Mouse (Mus musculus): ENCODE data around the gene Cpa2. TPM values are rescaled to one million over a fixed set of nuclear protein-coding genes. Genes with fewer than 3 reads are reported as not detected.

Gene Cpa2
- polyA plus RNA-seq, 1 experiment from 2014 or later, result 3.9 TPM

- no peak overlapping the region for H3K4me3 ChIP-seq
- no peak for ATAC-seq (replicated peaks; ENCODE audit: insufficient number of reproducible peaks, insufficient read depth, low FRiP score, low read depth)
- 56% methylated on average over 7 of the region's 7 CpGs for WGBS
Measured at GRCm38 (mm10) chr6:30586886-30587442, 45.6 kb downstream of the Cpa2 start.

GRCm38 (mm10) chr6:30589819-30590218 lies 48.4 kb downstream of the Cpa2 start:
- 36% methylated on average over 2 of the region's 2 CpGs for WGBS
- ATAC-seq (replicated peaks; ENCODE audit: insufficient number of reproducible peaks, insufficient read depth, low FRiP score, low read depth), result no peak
- Histone ChIP-seq H3K4me2 (no peak overlapping the region), H3K27ac (peak overlapping the region; percentile 56; the same call in 1 of the 2 replicates), H3K9ac (no peak overlapping the region), H3K36me3 (no peaks in the 10 kb centered on the region), H3K9me3 (replicated peaks) (no peaks in the 10 kb centered on the region), H3K4me3 (no peak overlapping the region), H3K4me1 (replicated peaks) (peaks cover 8% of the 10 kb centered on the region), H3K27me3 (no peaks in the 10 kb centered on the region)

More at GRCm38 (mm10) chr6:30586886-30587442, 45.6 kb downstream of the Cpa2 start:
- no peak overlapping the region for H3K27ac ChIP-seq
- H3K9ac ChIP-seq, result no peak overlapping the region
- H3K27me3 ChIP-seq, result no peaks in the 10 kb centered on the region
- no peak overlapping the region for H3K4me2 ChIP-seq
- H3K9me3 ChIP-seq (replicated peaks), result no peaks in the 10 kb centered on the region
- no peaks in the 10 kb centered on the region for H3K36me3 ChIP-seq
- peaks cover 5% of the 10 kb centered on the region for H3K4me1 ChIP-seq (replicated peaks)

GRCm38 (mm10) chr6:30591851-30592404 lies 50.5 kb downstream of the Cpa2 start:
- 53% methylated on average over 5 of the region's 5 CpGs for WGBS
- H3K4me3 ChIP-seq, result no peak overlapping the region
- peaks cover 8% of the 10 kb centered on the region for H3K4me1 ChIP-seq (replicated peaks)
- no peaks in the 10 kb centered on the region for H3K36me3 ChIP-seq
- H3K9ac ChIP-seq, result no peak overlapping the region
- no peaks in the 10 kb centered on the region for H3K9me3 ChIP-seq (replicated peaks)
- no peak overlapping the region for H3K27ac ChIP-seq
- no peak overlapping the region for H3K4me2 ChIP-seq
- ATAC-seq (replicated peaks; ENCODE audit: insufficient number of reproducible peaks, insufficient read depth, low FRiP score, low read depth), result no peak
- H3K27me3 ChIP-seq, result no peaks in the 10 kb centered on the region

- Histone ChIP-seq H3K27me3 (no peaks in the 10 kb centered on the region), H3K4me1 (replicated peaks) (peaks cover 8% of the 10 kb centered on the region), H3K4me3 (no peak overlapping the region), H3K27ac (no peak overlapping the region), H3K36me3 (no peaks in the 10 kb centered on the region), H3K9me3 (replicated peaks) (no peaks in the 10 kb centered on the region), H3K9ac (no peak overlapping the region), H3K4me2 (no peak overlapping the region)
- WGBS, result 73% methylated on average over 10 of the region's 10 CpGs
- ATAC-seq (replicated peaks; ENCODE audit: insufficient number of reproducible peaks, insufficient read depth, low FRiP score, low read depth), result no peak
Measured at GRCm38 (mm10) chr6:30592417-30592974, 51.1 kb downstream of the Cpa2 start.

GRCm38 (mm10) chr6:30594364-30594763 lies 53.0 kb downstream of the Cpa2 start:
- Histone ChIP-seq H3K4me2 (no peak overlapping the region), H3K27me3 (no peaks in the 10 kb centered on the region), H3K27ac (no peak overlapping the region), H3K36me3 (no peaks in the 10 kb centered on the region), H3K9me3 (replicated peaks) (no peaks in the 10 kb centered on the region), H3K9ac (no peak overlapping the region), H3K4me1 (replicated peaks) (peaks cover 8% of the 10 kb centered on the region), H3K4me3 (no peak overlapping the region)
- ATAC-seq (replicated peaks; ENCODE audit: insufficient number of reproducible peaks, insufficient read depth, low FRiP score, low read depth), result no peak
- WGBS, result 49% methylated on average over 7 of the region's 7 CpGs

GRCm38 (mm10) chr6:30596230-30596898 lies 55.0 kb downstream of the Cpa2 start:
- 82% methylated on average over 8 of the region's 8 CpGs for WGBS
- no peaks in the 10 kb centered on the region for H3K36me3 ChIP-seq
- H3K27ac ChIP-seq, result no peak overlapping the region
- no peak for ATAC-seq (replicated peaks; ENCODE audit: insufficient number of reproducible peaks, insufficient read depth, low FRiP score, low read depth)
- H3K27me3 ChIP-seq, result no peaks in the 10 kb centered on the region
- no peaks in the 10 kb centered on the region for H3K9me3 ChIP-seq (replicated peaks)
- 0 out of 2 replicates have a peak, but pooled peaks cover 2% of the 10 kb centered on the region for H3K4me1 ChIP-seq (replicated peaks)
- no peak overlapping the region for H3K4me3 ChIP-seq
- no peak overlapping the region for H3K4me2 ChIP-seq
- H3K9ac ChIP-seq, result no peak overlapping the region

- H3K9ac ChIP-seq, result no peak overlapping the region
- ATAC-seq (replicated peaks; ENCODE audit: insufficient number of reproducible peaks, insufficient read depth, low FRiP score, low read depth), result no peak
- no peaks in the 10 kb centered on the region for H3K4me1 ChIP-seq (replicated peaks)
- H3K4me2 ChIP-seq, result no peak overlapping the region
- no peak overlapping the region for H3K4me3 ChIP-seq
- no peaks in the 10 kb centered on the region for H3K27me3 ChIP-seq
- WGBS, result 72% methylated on average over 3 of the region's 3 CpGs
- no peaks in the 10 kb centered on the region for H3K36me3 ChIP-seq
- no peak overlapping the region for H3K27ac ChIP-seq
- no peaks in the 10 kb centered on the region for H3K9me3 ChIP-seq (replicated peaks)
Measured at GRCm38 (mm10) chr6:30600033-30600432, 58.7 kb downstream of the Cpa2 start.

GRCm38 (mm10) chr6:30600995-30601394 lies 59.6 kb downstream of the Cpa2 start:
- 92% methylated on average over 1 of the region's 1 CpGs for WGBS
- Histone ChIP-seq H3K9ac (no peak overlapping the region), H3K36me3 (no peaks in the 10 kb centered on the region), H3K4me1 (replicated peaks) (no peaks in the 10 kb centered on the region), H3K9me3 (replicated peaks) (no peaks in the 10 kb centered on the region), H3K4me2 (no peak overlapping the region), H3K27ac (no peak overlapping the region), H3K27me3 (no peaks in the 10 kb centered on the region), H3K4me3 (no peak overlapping the region)
- ATAC-seq (replicated peaks; ENCODE audit: insufficient number of reproducible peaks, insufficient read depth, low FRiP score, low read depth), result no peak

GRCm38 (mm10) chr6:30604342-30604867 lies 63.0 kb downstream of the Cpa2 start:
- Histone ChIP-seq H3K4me2 (no peak overlapping the region), H3K36me3 (no peaks in the 10 kb centered on the region), H3K4me3 (no peak overlapping the region), H3K9ac (no peak overlapping the region), H3K27me3 (no peaks in the 10 kb centered on the region), H3K9me3 (replicated peaks) (no peaks in the 10 kb centered on the region), H3K27ac (no peak overlapping the region), H3K4me1 (replicated peaks) (no peaks in the 10 kb centered on the region)
- no peak for ATAC-seq (replicated peaks; ENCODE audit: insufficient number of reproducible peaks, insufficient read depth, low FRiP score, low read depth)
- 83% methylated on average over 7 of the region's 7 CpGs for WGBS

GRCm38 (mm10) chr6:30605111-30605510 lies 63.7 kb downstream of the Cpa2 start:
- Histone ChIP-seq H3K36me3 (no peaks in the 10 kb centered on the region), H3K4me3 (no peak overlapping the region), H3K4me2 (no peak overlapping the region), H3K9ac (no peak overlapping the region), H3K27me3 (no peaks in the 10 kb centered on the region), H3K27ac (no peak overlapping the region), H3K9me3 (replicated peaks) (no peaks in the 10 kb centered on the region), H3K4me1 (replicated peaks) (no peaks in the 10 kb centered on the region)
- ATAC-seq (replicated peaks; ENCODE audit: insufficient number of reproducible peaks, insufficient read depth, low FRiP score, low read depth), result no peak
- WGBS, result 68% methylated on average over 4 of the region's 4 CpGs

GRCm38 (mm10) chr6:30605672-30606071 lies 64.3 kb downstream of the Cpa2 start:
- Histone ChIP-seq H3K36me3 (no peaks in the 10 kb centered on the region), H3K9me3 (replicated peaks) (no peaks in the 10 kb centered on the region), H3K9ac (no peak overlapping the region), H3K27ac (no peak overlapping the region), H3K27me3 (no peaks in the 10 kb centered on the region), H3K4me2 (no peak overlapping the region), H3K4me3 (no peak overlapping the region), H3K4me1 (replicated peaks) (no peaks in the 10 kb centered on the region)
- ATAC-seq (replicated peaks; ENCODE audit: insufficient number of reproducible peaks, insufficient read depth, low FRiP score, low read depth), result no peak
- WGBS, result 79% methylated on average over 5 of the region's 5 CpGs
